Mouse (Mus musculus): ENCODE measurements around the gene Gm20479. TPM values are rescaled to one million over a fixed set of nuclear protein-coding genes. Genes with fewer than 3 reads are reported as not detected.

The Gm20479 gene
- 1.1 TPM for polyA plus RNA-seq (2017; shearing (Covaris generic))

GRCm38 (mm10) chr7:27356861-27357594 lies at the start of gene Gm20479:
TSS of gene Gm20479 (minus strand) at chr7:27357419.

GRCm38 (mm10) chr7:27355745-27356240 lies 1.4 kb downstream of the Gm20479 start, which contains the start of gene Shkbp1:
TSS of gene Shkbp1 (minus strand) at chr7:27356019.

GRCm38 (mm10) chr7:27337175-27337853 lies 19.9 kb downstream of the Gm20479 start, which contains the start of gene Ltbp4:
TSS of gene Ltbp4 (minus strand) at chr7:27337692.

Other genes with a start within 250 kb of the Gm20479 start
- gene Cyp2f2, start 237.5 kb downstream of the Gm20479 start, polyA plus RNA-seq (2017; shearing (Covaris generic)), result not detected
- not detected for gene Cyp2t4, start 203.7 kb downstream of the Gm20479 start, polyA plus RNA-seq (2017; shearing (Covaris generic))
- gene Egln2, start 190.6 kb downstream of the Gm20479 start, polyA plus RNA-seq (2017; shearing (Covaris generic)), result 73.8 TPM
- gene Rab4b, start 178.5 kb downstream of the Gm20479 start, polyA plus RNA-seq (2017; shearing (Covaris generic)), result 141 TPM
- gene Gm21983, start 176.3 kb downstream of the Gm20479 start, polyA plus RNA-seq (2017; shearing (Covaris generic)), result 0.65 TPM
- not detected for gene Mia, start 176.3 kb downstream of the Gm20479 start, polyA plus RNA-seq (2017; shearing (Covaris generic))
- gene BC024978, start 161.6 kb downstream of the Gm20479 start, polyA plus RNA-seq (2017; shearing (Covaris generic)), result 2.0 TPM
- gene Snrpa, start 161.1 kb downstream of the Gm20479 start, polyA plus RNA-seq (2017; shearing (Covaris generic)), result 67.6 TPM
- 20.4 TPM for gene Itpkc, start 128.8 kb downstream of the Gm20479 start, polyA plus RNA-seq (2017; shearing (Covaris generic))
- 14.5 TPM for gene Coq8b, start 124.4 kb downstream of the Gm20479 start, polyA plus RNA-seq (2017; shearing (Covaris generic))
- 2.2 TPM for gene Numbl, start 99.0 kb downstream of the Gm20479 start, polyA plus RNA-seq (2017; shearing (Covaris generic))
- gene Ltbp4, start 19.7 kb downstream of the Gm20479 start, polyA plus RNA-seq (2017; shearing (Covaris generic)), result 1.6 TPM
- 56.3 TPM for gene Shkbp1, start 1.4 kb downstream of the Gm20479 start, polyA plus RNA-seq (2017; shearing (Covaris generic))
- gene Sptbn4, start 90.3 kb upstream of the Gm20479 start, polyA plus RNA-seq (2017; shearing (Covaris generic)), result not detected
- 5.3 TPM for gene Blvrb, start 90.6 kb upstream of the Gm20479 start, polyA plus RNA-seq (2017; shearing (Covaris generic))
- 21.2 TPM for gene Sertad3, start 116.3 kb upstream of the Gm20479 start, polyA plus RNA-seq (2017; shearing (Covaris generic))
- gene Sertad1, start 129.5 kb upstream of the Gm20479 start, polyA plus RNA-seq (2017; shearing (Covaris generic)), result 124 TPM
- gene Prx, start 141.9 kb upstream of the Gm20479 start, polyA plus RNA-seq (2017; shearing (Covaris generic)), result 0.20 TPM
- not detected for gene Hipk4, start 165.8 kb upstream of the Gm20479 start, polyA plus RNA-seq (2017; shearing (Covaris generic))
- 201 TPM for gene Pld3, start 195.8 kb upstream of the Gm20479 start, polyA plus RNA-seq (2017; shearing (Covaris generic))
- gene 2310022A10Rik, start 195.8 kb upstream of the Gm20479 start, polyA plus RNA-seq (2017; shearing (Covaris generic)), result 16.1 TPM
- 99.9 TPM for gene Akt2, start 234.1 kb upstream of the Gm20479 start, polyA plus RNA-seq (2017; shearing (Covaris generic))

Measured in effector memory CD4-positive, alpha-beta T cell, adult 5 months (primary cell).